Mouse (Mus musculus): Measurements from ENCODE around the gene Sort1. TPM values are rescaled to one million over a fixed set of nuclear protein-coding genes. Genes with fewer than 3 reads are reported as not detected.

The Sort1 gene
- total RNA-seq, 2 experiments from 2014 or later: 181 to 182 TPM

DNA sequence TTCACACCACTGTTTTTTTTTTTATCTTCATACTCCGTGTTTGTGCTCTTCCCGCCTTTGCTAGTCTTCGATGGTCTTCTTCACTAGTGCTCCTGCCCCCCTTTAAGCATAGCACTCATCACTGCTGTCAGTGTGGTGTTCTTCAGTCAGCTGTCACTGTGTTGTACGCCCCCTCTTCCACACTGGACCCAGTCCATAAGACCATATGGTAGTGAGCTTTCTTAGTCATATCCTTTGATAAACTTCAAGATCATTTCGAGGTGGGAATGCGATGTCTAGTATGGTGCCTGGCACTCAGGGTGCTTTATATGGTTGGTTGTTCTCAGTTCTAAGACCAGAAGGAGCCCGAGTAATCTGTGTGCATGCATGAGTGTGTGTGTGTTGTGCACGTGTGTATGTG is 43.4 kb downstream of the Sort1 start:
- no peak for DNase-seq (ENCODE audit: low spot score in 2 of 2)

DNA sequence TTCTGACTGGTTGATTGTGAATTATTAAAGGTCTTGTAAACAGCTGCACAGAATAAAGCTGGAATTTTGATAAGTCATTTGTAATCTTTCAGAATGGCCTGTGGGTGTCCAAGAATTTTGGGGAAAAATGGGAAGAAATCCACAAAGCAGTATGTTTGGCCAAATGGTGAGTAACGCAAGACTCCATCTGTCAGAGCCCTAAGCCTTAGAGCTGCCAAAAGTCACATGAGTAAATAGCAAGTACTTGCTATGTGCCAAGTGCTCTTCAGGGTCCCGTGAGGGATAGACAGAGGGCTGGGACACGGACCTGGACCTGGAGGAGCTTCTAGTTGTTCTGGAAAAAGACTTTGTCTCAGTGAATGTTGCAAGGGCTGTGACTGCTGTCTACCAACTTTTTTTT is 44.0 kb downstream of the Sort1 start:
- no peak for DNase-seq (ENCODE audit: low spot score in 2 of 2)

DNA sequence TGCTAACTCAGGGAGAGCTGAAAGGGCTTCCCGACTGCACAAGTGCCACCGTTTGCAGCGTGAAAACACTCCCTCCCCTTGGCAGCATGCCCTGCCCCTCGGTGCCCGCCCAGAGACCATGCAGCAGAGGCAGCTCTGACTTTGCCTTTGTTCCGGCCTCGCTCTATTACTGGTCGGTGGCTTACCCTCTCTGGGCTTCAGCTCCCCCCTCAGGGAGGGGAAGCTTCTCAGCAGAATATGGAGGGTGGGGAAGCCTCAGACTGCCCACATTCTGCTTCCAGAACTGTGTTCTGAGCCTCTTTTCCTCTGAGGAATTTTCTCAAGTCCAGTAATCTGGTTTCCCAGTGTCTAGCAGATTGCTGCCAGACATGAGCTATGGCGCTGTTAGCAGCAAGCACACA is 44.6 kb downstream of the Sort1 start:
- DNase-seq (ENCODE audit: low spot score in 2 of 2): peak; percentile 67 to 75

DNA sequence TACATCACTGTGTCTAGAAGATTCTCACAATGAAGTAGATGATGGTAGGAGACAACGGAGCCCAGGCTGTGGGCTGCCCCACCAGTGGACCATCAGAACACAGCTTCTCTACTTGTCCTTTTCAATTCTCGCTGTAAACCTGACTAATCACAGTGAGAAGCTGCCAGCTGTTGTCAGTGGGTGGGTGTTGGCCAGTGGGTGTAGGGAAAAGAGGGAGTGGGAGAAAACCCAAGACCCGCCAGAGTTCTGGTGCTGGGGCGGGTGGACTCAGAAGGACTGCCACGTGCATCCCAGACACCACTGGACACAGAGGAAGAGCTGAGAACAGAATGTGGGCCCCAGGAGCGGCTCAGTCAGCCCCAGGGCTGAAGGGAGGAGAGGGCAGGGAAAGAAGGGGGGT is 46.9 kb downstream of the Sort1 start:
- no peak for DNase-seq (ENCODE audit: low spot score in 2 of 2)

DNA sequence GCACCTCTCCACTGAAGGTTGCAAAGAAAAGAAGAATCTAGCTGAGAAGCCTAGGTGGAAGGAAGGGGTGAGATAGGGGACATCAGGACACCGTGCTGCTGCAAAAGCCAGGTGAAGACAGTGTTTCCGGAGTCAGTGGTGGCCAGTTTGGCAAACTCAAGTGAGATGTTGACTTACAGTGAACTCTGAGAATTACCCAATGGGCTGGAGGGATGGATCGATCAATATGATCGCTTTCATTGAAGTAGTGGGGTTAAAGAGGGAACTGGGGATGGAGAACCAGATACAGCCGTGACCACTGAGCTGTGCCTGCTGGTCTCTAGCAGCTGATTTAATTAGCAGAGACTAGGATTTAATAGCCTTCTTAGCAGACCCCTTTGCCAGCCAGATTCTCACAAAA is 53.0 kb downstream of the Sort1 start:
- DNase-seq (ENCODE audit: low spot score in 2 of 2): no peak

DNA sequence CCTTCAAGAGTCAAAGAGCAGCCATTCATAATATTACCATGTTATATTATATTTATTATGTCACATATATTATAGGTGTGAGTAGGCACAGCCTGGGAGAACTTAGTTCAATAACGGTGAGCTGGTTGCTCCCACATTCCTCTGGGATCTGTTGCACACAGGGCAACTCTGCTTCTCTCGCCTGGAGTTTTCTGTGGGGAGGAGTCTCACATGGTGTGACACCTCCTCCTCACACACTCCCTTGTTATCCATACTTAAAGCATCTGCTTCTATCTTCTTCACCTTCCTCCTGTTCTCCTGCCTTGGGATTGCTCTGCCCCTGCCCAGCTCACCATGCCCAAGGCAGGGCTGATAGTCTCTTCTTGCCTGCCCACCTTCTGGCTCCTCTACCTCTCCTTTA is 57.2 kb downstream of the Sort1 start:
- no peak for DNase-seq (ENCODE audit: low spot score in 2 of 2)

DNA sequence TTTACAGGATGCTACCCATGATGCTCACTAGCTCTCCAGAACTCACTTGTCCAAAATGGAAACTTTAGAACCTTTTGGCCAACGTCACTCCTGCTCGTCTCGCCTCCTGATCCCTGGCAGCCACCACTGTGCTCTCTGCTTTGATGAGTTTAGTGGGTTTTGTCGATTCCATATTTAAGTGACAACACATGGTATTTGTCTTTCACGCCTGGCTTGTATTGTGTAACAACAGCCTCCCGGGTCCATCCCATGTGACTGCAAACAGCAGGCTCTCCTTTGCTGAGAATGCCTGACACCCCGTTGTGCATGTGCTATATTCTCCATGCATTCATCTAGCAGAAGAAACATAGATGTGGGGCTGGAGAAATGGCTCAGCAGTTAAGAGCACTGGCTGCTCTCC is 58.3 kb downstream of the Sort1 start:
- DNase-seq (ENCODE audit: low spot score in 2 of 2): no peak

DNA sequence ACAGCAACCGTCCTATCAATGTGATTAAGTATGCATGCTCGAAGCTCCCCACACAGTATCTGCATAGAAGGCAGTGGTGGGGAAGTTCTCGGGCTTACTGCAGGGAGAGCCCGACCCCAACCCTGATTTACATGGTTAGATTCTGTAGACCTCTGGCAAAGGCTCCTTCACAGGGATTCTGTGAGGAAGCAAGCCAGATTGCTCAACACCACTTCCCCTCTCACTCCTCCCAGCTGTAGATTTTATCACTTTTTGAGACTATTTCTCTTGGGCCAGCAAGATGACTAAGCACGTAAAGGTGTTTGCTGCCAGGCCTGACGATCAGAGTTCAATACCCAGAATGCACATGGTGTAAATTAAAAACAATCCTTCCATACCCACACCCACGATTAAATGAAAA is 62.0 kb downstream of the Sort1 start:
- DNase-seq (ENCODE audit: low spot score in 2 of 2): no peak

DNA sequence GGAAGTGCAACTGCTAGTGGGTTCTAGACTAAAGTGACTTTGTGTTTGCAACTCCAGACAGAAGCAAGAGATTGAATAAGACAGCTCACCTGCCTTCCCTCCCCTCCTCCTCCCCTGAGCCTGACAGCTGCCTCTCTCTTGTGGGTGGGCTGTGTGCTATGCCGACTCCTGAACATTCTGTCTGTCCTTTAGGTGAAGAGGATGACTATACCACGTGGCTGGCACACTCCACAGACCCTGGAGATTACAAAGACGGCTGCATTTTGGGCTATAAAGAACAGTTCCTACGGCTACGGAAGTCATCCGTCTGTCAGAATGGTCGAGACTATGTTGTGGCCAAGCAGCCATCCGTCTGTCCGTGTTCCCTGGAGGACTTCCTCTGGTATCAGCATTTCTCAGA is 64.5 kb downstream of the Sort1 start:
- DNase-seq (ENCODE audit: low spot score in 2 of 2): no peak

DNA sequence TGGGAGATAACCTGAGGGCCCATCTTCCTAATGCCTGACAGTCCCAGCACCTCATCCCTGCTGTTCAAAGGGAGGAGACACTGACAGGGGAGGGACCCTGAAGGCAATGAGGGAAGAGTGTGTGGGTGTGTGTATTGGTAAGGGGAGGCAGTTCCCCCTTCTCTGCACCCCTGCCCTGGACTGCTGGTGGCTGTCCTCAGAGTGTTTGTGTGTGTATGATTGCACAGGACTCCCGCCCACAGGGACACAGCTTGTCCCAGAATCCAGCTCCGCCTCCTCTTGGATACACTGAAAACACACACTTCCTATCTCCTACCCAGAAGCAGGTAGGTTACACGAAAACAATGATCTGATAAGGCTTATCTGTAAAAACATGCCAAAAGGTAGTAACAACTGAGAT is 71.4 kb downstream of the Sort1 start:
- no peak for DNase-seq (ENCODE audit: low spot score in 2 of 2)

DNA sequence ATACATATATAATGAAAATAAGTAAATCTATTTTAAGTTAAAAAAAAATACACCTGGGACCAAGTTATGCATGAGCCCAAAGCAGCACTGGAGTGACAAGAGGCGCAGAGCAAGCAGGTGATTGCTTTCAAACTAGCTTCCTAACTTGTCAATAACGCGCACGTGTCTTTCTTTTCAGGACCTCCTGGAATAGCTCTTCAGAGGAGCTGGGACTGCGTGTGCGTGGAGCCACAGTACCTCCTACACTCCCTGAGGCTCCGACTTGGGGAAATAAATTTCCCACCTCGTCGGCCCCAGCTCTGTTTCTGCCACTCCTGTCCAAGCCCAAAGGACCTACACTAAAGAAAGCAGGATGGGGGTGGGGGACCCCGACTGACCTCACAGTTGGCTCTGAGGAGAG is 73.2 kb downstream of the Sort1 start:
- no peak for DNase-seq (ENCODE audit: low spot score in 2 of 2)

DNA sequence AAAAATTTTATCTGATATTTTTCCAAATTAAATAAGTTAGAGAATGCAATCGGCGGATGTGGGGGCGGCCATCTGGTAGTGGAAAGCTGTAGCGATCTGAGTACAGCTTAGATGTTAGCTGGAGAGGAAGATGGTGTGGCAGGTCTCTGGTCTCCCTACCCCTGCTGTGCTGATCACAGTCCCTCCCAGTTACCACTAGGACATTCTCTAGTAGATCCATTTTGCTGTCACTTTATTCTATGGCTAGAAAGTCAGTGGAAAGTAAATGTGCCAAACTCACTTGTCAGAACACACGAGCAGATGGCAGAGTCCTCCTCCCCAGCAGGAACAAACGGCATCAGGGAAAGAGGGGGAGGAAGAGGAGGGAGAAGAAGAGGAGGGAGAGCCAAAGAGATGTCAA is 74.6 kb downstream of the Sort1 start:
- peak in 1 of 2 experiments; percentile 31 for DNase-seq (ENCODE audit: low spot score in 2 of 2)

DNA sequence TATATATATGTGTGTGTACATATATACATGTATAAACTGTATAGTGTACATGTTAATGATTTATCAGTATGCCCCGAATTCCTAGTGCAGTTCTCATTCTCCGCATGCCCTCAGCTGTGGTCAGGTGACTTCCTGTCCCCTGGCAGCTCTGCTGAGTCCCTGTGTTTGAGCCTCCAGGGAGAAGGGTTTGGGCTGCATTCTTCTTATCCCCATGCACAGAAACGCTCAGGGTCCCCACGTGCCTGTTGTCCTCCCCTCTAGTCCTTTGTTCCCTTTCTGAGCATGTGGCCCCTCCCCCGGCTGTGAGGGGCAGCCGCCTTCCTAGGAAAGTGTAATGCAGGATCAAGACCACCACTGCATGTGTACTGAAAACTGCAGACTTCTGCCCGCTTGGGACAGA is 77.0 kb downstream of the Sort1 start:
- DNase-seq (ENCODE audit: low spot score in 2 of 2): no peak

DNA sequence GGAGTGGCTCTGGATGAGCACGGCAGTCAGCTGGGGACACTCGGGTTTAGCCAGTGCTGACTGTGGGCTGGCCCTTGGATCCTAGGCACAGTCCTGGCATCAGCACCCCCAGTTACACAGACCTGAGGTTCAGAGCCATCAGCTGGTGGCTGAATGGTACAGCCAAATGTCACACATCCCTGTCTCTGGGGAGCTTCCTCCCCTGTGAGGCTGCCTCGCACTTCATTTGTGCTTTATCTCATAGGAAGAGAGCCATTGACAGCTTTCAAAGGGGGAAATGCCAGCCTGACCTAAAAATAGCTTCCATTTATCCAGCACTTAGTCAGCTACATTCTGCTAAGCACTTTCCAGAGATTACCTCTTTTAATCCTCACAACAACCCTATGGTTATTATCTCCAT is 79.7 kb downstream of the Sort1 start:
- DNase-seq (ENCODE audit: low spot score in 2 of 2): no peak

DNA sequence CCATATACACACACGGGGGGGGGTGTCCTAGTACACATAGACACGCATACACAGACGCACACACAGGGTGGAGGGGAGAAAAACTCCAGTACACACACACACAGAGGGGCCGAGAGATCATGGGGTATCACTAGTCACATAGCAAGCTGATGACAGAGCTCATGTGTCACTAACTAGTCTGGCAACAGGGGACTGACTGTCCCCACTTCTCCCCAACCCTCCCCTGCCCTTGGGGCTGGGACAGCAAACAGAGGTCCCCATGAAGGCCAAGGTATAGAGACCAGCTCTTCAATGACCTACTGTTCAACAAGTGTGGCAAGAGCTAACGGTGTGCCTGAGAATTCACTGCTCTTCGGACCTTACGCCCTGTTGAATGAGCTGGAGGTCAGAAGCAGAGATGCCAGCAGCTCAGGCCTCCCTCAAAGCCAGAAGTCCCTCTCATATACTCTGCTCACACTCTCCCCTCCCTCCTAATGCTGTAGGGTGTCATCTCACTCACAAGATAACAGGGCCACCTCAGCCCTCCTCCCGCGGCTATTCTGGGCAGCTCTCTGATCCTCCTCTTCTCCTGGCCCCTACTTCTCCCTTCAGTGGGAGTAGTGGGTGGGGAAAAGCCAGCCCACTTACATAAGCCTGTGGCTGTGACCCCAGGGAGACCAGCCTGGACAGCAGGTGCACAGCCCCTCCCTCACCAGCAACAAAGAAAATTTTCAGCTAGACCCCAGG is 80.6 kb downstream of the Sort1 start, which contains the start of gene Mybphl:
Gene Mybphl (plus strand): TSS at position 642 of the 726 bp plus-strand sequence.
- no peak for DNase-seq (ENCODE audit: low spot score in 2 of 2)

DNA sequence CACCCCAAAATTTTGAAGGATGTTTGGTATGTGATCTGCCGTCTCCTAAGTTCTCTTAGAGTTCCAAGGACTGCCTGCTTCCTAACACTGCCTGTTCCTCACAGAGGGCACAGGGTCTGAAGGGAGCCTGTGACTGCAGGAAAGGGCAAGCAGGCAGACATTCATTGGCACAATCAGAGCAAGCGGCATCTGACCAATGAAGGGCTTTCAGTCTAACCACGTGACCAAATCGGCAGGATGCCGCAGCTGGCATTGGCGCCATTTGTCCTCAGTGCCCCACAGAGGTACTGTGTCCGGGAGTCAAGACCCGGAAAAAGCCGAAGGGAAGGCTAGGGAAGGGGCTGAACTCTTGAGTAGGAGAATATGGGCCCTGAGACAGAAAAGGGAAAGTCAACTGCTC is 83.3 kb downstream of the Sort1 start:
- DNase-seq (ENCODE audit: low spot score in 2 of 2): no peak

DNA sequence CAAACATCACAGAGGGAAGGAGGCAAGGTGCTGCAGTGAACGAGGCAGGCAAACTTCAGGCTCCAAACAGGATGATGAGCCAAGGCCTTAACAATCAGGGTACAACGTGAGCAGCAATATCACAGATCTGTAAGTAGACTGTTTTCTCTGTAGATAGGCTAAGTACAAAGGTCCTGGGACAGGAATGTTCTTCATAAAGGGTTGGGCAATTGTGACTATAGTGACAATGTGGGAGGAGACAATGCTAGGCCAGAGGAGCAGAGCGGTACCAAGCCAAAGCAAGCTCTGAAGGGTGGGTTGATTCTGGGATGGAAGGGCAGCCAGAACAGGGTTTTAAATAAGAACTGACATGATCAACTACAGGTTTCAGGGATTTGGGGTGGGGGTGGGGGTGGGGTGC is 83.9 kb downstream of the Sort1 start:
- no peak for DNase-seq (ENCODE audit: low spot score in 2 of 2)

DNA sequence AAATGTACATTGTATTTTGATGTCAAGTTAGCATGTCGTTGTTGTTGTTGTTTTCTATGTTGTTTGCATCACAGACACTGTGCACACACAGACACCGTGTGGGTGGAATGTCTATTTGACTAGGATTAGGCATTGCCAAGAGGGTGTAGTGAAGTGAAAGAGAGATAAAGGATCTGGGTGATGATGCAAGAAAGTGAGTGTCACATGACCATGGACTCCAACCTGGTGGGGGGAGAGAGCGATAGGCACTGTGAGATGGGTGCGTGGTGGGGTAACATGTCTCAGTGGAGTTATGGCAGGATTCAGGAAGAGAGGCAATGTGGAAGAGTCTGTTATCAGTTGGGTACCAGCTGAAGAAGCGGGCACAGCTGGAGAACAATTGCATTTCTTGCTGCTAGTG is 84.8 kb downstream of the Sort1 start:
- DNase-seq (ENCODE audit: low spot score in 2 of 2): no peak

DNA sequence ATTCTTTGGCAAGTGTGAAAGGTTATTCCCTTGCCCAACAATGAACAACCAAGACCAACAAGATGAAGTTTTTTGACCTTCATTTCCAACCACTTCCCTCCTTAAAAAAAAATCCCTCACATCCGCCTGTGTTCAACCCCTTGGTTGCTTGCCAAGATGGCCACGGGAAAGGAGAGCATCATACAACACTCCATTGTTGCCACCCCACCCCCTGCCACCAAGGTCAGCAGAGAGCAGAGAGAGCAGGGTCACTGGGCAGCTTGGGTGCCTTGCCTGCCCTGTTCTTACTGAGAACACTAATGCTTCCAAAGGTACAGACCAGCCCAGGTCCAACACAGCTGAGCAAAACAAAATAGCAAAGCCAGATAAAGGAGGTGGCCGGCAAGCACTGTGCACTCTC is 88.4 kb downstream of the Sort1 start:
- DNase-seq (ENCODE audit: low spot score in 2 of 2): no peak

DNA sequence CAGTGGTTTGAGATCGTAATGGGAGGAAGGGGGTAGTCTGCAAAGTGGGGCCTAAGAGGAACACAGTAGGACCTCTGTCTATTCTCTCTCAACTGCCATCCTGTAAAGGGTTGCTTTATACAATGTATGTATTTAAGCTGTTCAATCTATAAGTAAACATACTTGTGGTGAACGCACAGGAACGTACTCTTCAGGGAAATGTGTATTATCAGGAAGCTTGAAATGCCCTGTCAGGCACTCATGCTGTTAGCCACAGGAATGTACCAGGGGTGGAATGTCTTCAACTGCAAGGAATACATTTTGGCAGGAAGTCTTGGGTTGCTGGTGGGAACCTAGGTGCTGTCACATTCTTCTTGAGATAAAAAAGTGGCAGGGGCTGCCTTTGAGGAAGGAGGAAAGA is 88.8 kb downstream of the Sort1 start:
- no peak for DNase-seq (ENCODE audit: low spot score in 2 of 2)

DNA sequence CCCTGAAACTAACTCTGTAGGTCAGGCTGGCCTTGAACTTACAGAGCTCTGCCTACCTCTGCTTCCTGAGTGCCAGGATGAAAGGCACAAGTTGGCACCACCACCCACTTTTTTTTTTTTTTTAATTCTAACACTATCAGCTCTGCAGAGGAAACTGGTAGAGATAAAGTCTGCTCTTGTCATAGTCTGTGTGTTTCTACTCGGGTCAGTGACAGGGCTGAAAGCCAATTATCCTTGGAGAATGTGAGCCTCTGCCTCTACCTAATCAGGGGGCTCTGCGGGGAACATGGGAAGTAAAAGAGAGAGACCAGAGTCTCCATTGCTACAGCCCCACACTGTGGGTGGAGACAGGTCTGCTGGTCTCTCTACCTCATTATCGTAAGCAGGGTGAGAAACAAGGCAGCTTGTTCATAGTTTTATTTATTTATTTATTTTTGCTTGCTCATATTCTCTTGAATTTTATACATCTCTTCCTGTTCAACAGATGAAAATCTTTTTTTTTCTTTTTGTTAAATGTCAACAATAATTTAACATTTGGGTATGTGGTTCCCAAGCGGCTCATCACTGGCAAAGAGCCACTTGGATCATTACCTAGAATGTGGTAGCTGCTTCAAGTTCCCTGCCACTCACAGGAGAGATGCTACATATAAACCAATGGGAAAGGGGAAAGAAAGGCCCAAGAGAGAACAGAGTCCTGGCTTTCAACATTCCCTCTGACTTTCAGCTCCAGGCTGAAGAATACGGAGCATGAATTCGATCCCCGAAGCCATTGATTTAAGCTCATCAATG is 95.2 kb downstream of the Sort1 start:
- DNase-seq (ENCODE audit: low spot score in 2 of 2): no peak

DNA sequence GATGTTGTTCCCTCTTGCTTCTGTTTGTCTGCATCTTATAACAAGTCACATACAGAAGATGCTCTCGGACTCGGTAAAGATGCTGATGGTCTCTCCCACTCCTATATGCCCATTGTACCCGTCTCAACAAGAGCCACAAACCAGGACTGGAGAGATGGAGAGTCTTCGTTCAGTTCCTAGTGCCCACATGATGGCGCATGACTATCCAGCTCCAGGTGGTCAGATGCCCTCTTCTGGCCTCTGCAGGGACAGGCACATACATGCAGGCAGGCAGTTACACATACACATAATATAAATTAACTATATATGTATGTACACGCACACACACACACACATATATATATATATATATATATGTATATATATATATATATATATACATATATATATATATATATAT is 96.8 kb downstream of the Sort1 start:
- no peak for DNase-seq (ENCODE audit: low spot score in 2 of 2)
